Mouse (Mus musculus) heart, embryonic 11.5 days (tissue): Measurements from ENCODE around the gene Mapk8. TPM values are rescaled to one million over a fixed set of nuclear protein-coding genes. Genes with fewer than 3 reads are reported as not detected.

Experiments used
- ATAC-seq: fragments of 200-750 bp; cut with Nextera tagmentation; replicated peaks from 2 replicates; pipeline ENCODE4 v1.8.0; 2017; ENCODE audit warnings: moderate library complexity; ENCODE audit not compliant: insufficient number of reproducible peaks, low FRiP score, low TSS enrichment
- H3K27ac ChIP-seq: fragments of 300-500 bp; sonication (generic); 2 replicates; pipeline ENCODE4 v1.5.1; 2014; ENCODE audit warnings: mild to moderate bottlenecking, low read depth, low read length
- H3K27me3 ChIP-seq: fragments of 300-500 bp; sonication (generic); 2 replicates; pipeline ENCODE4 v1.6.1; 2014; ENCODE audit warnings: mild to moderate bottlenecking, low read length, mixed read lengths; ENCODE audit not compliant: control insufficient read depth, insufficient read depth
- H3K36me3 ChIP-seq: fragments of 300-500 bp; sonication (generic); 2 replicates; pipeline ENCODE4 v1.6.1; 2014; ENCODE audit warnings: mild to moderate bottlenecking, low read length, moderate library complexity, mixed read lengths; ENCODE audit not compliant: control insufficient read depth, insufficient read depth
- H3K4me1 ChIP-seq: fragments of 300-500 bp; sonication (generic); 2 replicates; pipeline ENCODE4 v1.6.1; 2014; ENCODE audit warnings: low read length; ENCODE audit not compliant: control insufficient read depth, insufficient read depth
- H3K4me2 ChIP-seq: fragments of 300-500 bp; sonication (generic); 2 replicates; pipeline ENCODE4 v1.6.1; 2014; ENCODE audit warnings: mild to moderate bottlenecking, moderate library complexity
- H3K4me3 ChIP-seq: fragments of 300-500 bp; sonication (generic); 2 replicates; pipeline ENCODE4 v1.5.1; 2014; ENCODE audit warnings: low read depth, low read length
- H3K9ac ChIP-seq: fragments of 300-500 bp; sonication (generic); 2 replicates; pipeline ENCODE4 v1.6.1; 2014; ENCODE audit warnings: mild to moderate bottlenecking, low read depth, low read length, moderate library complexity
- H3K9me3 ChIP-seq: fragments of 300-500 bp; sonication (generic); replicated peaks from 2 replicates; pipeline ENCODE4 v1.6.1; 2016; ENCODE audit warnings: low read length; ENCODE audit not compliant: control insufficient read depth
- WGBS: fragments of 180-500 bp; shearing (Covaris S2); extraction: QIAGEN DNeasy Blood & Tissue Kit; methylation state at CpG from one replicate; pipeline ENCODE4 v1.1.7; 2014; ENCODE audit not compliant: insufficient replicate concordance; 5-methylcytosine and 5-hydroxymethylcytosine counted together
- polyA plus RNA-seq: library from polyadenylated mRNA; unstranded; fragments of >200 nt; fragmentation: Nextera tagmentation; extraction: Ambion mirVana; gene quantifications from 2 replicates; pipeline ENCODE4 v1.2.1, GENCODE M21; 2014

The Mapk8 gene
- polyA plus RNA-seq, result 12.7 and 15.3 TPM in 2 replicates

GRCm38 (mm10) chr14:33447027-33447569 is at the start of gene Mapk8:
Gene Mapk8 (minus strand): TSS chr14:33447158.
- H3K4me2 ChIP-seq, result peak within 1 kb of the TSS; percentile 65
- ATAC-seq, result peak; percentile 99
- no peaks in the 10 kb centered on the region for H3K27me3 ChIP-seq
- H3K27ac ChIP-seq, result peak within 1 kb of the TSS; percentile 96
- peak within 1 kb of the TSS; percentile 91 for H3K4me3 ChIP-seq
- peak within 1 kb of the TSS; percentile 95 for H3K9ac ChIP-seq
- under 1% methylated on average over 58 of the region's 70 CpGs for WGBS
- H3K9me3 ChIP-seq, result no peaks in the 10 kb centered on the region
- peaks cover 7% of the 10 kb centered on the region; the same call in 1 of the 2 replicates for H3K4me1 ChIP-seq
- H3K36me3 ChIP-seq, result no peaks in the 10 kb centered on the region

GRCm38 (mm10) chr14:33495226-33495625 is 48.3 kb upstream of the Mapk8 start:
- no peaks in the 10 kb centered on the region for H3K9me3 ChIP-seq
- H3K4me2 ChIP-seq, result no peak overlapping the region
- no peaks in the 10 kb centered on the region for H3K4me1 ChIP-seq
- no peak overlapping the region for H3K9ac ChIP-seq
- H3K27ac ChIP-seq, result no peak overlapping the region
- H3K4me3 ChIP-seq, result no peak overlapping the region
- ATAC-seq, result no peak
- no peaks in the 10 kb centered on the region for H3K27me3 ChIP-seq
- WGBS, result 68% methylated on average over 4 of the region's 4 CpGs
- no peaks in the 10 kb centered on the region for H3K36me3 ChIP-seq

GRCm38 (mm10) chr14:33487805-33488550 is 41.0 kb upstream of the Mapk8 start:
- H3K4me3 ChIP-seq, result no peak overlapping the region
- no peaks in the 10 kb centered on the region for H3K4me1 ChIP-seq
- H3K36me3 ChIP-seq, result no peaks in the 10 kb centered on the region
- no peak overlapping the region for H3K4me2 ChIP-seq
- H3K9ac ChIP-seq, result no peak overlapping the region
- 54% methylated on average over 15 of the region's 15 CpGs for WGBS
- no peak for ATAC-seq
- no peaks in the 10 kb centered on the region for H3K27me3 ChIP-seq
- H3K9me3 ChIP-seq, result no peaks in the 10 kb centered on the region
- no peak overlapping the region; the same call in 1 of the 2 replicates for H3K27ac ChIP-seq

- Histone ChIP-seq H3K4me2 (no peak overlapping the region), H3K36me3 (no peaks in the 10 kb centered on the region), H3K9ac (no peak overlapping the region), H3K27ac (no peak overlapping the region), H3K4me3 (no peak overlapping the region), H3K9me3 (no peaks in the 10 kb centered on the region), H3K27me3 (no peaks in the 10 kb centered on the region), H3K4me1 (no peaks in the 10 kb centered on the region)
- ATAC-seq, result no peak
- 28% methylated on average over 3 of the region's 3 CpGs for WGBS
These were observed 35.0 kb upstream of the Mapk8 start for GRCm38 (mm10) chr14:33481991-33482390.

- 11% methylated on average over 3 of the region's 3 CpGs for WGBS
These were observed 29.3 kb upstream of the Mapk8 start for GRCm38 (mm10) chr14:33476094-33476760.

GRCm38 (mm10) chr14:33474461-33474860 is 27.5 kb upstream of the Mapk8 start:
- no peaks in the 10 kb centered on the region for H3K36me3 ChIP-seq
- no peaks in the 10 kb centered on the region for H3K27me3 ChIP-seq
- ATAC-seq, result no peak
- no peak overlapping the region for H3K4me2 ChIP-seq
- peaks cover 9% of the 10 kb centered on the region for H3K4me1 ChIP-seq
- WGBS, result 49% methylated on average over 2 of the region's 2 CpGs
- no peak overlapping the region for H3K4me3 ChIP-seq
- H3K27ac ChIP-seq, result no peak overlapping the region
- no peaks in the 10 kb centered on the region for H3K9me3 ChIP-seq
- H3K9ac ChIP-seq, result no peak overlapping the region

More at GRCm38 (mm10) chr14:33476094-33476760, 29.3 kb upstream of the Mapk8 start:
- H3K4me3 ChIP-seq, result no peak overlapping the region
- no peak for ATAC-seq
- no peaks in the 10 kb centered on the region for H3K36me3 ChIP-seq
- H3K9ac ChIP-seq, result no peak overlapping the region
- H3K27ac ChIP-seq, result no peak overlapping the region
- H3K4me2 ChIP-seq, result no peak overlapping the region
- no peaks in the 10 kb centered on the region for H3K9me3 ChIP-seq
- no peaks in the 10 kb centered on the region for H3K27me3 ChIP-seq
- peaks cover 9% of the 10 kb centered on the region for H3K4me1 ChIP-seq

- Histone ChIP-seq H3K4me3 (no peak within 1 kb of the TSS), H3K4me2 (no peak within 1 kb of the TSS), H3K27ac (no peak within 1 kb of the TSS), H3K36me3 (no peaks in the 10 kb centered on the region), H3K4me1 (peaks cover 8% of the 10 kb centered on the region), H3K9ac (no peak within 1 kb of the TSS), H3K9me3 (no peaks in the 10 kb centered on the region), H3K27me3 (no peaks in the 10 kb centered on the region)
- WGBS, result 19% methylated on average over 3 of the region's 3 CpGs
- no peak for ATAC-seq
These were observed 24.4 kb upstream of the Mapk8 start, which contains the start of gene Frmpd2 for GRCm38 (mm10) chr14:33471331-33471730. Gene Frmpd2 (plus strand): TSS chr14:33471696.

- Histone ChIP-seq H3K4me1 (0 out of 2 replicates have a peak, but pooled peaks cover 2% of the 10 kb centered on the region), H3K9me3 (no peaks in the 10 kb centered on the region), H3K27ac (no peak overlapping the region), H3K36me3 (no peaks in the 10 kb centered on the region), H3K4me3 (no peak overlapping the region), H3K9ac (no peak overlapping the region), H3K4me2 (no peak overlapping the region), H3K27me3 (no peaks in the 10 kb centered on the region)
- ATAC-seq, result no peak
- 64% methylated on average over 6 of the region's 6 CpGs for WGBS
These were observed 20.8 kb upstream of the Mapk8 start for GRCm38 (mm10) chr14:33467766-33468165.
